Mouse (Mus musculus) B cell, adult 62 days (primary cell): ENCODE data around the gene Mboat2. TPM values are rescaled to one million over a fixed set of nuclear protein-coding genes. Genes with fewer than 3 reads are reported as not detected.

ENCODE experiments used
- total RNA-seq: library from RNA; stranded (reverse); gene quantifications from 4 replicates; pipeline ENCODE4 v1.2.4, GENCODE M21; 2023

The Mboat2 gene
- total RNA-seq, result not detected in 4 replicates

GRCm38 (mm10) chr12:24830766-24831152 lies at the start of gene Mboat2:
Gene Mboat2, plus strand, starts transcription at chr12:24830879.

GRCm38 (mm10) chr12:24974446-24975114 lies 143.9 kb downstream of the Mboat2 start, which contains the start of gene Kidins220:
Gene Kidins220, plus strand, starts transcription at chr12:24974925.

Other genes starting within 250 kb of the Mboat2 start
- 46.8 to 53.5 TPM (median 50.0 TPM) in 4 replicates for gene Klf11, start 179.6 kb upstream of the Mboat2 start, total RNA-seq
- not detected in 4 replicates for gene Cys1, start 149.1 kb upstream of the Mboat2 start, total RNA-seq
- 3.0 to 8.4 TPM (median 4.4 TPM) in 4 replicates for gene Rrm2, start 122.6 kb upstream of the Mboat2 start, total RNA-seq
- 76.7 to 90.0 TPM (median 81.2 TPM) in 4 replicates for gene Kidins220, start 144.0 kb downstream of the Mboat2 start, total RNA-seq